Mouse (Mus musculus): ENCODE results near the gene Cks2. TPM values are rescaled to one million over a fixed set of nuclear protein-coding genes. Genes with fewer than 3 reads are reported as not detected.

Gene Cks2
- polyA plus RNA-seq, 1 experiment from 2014 or later, result 236 TPM

DNA sequence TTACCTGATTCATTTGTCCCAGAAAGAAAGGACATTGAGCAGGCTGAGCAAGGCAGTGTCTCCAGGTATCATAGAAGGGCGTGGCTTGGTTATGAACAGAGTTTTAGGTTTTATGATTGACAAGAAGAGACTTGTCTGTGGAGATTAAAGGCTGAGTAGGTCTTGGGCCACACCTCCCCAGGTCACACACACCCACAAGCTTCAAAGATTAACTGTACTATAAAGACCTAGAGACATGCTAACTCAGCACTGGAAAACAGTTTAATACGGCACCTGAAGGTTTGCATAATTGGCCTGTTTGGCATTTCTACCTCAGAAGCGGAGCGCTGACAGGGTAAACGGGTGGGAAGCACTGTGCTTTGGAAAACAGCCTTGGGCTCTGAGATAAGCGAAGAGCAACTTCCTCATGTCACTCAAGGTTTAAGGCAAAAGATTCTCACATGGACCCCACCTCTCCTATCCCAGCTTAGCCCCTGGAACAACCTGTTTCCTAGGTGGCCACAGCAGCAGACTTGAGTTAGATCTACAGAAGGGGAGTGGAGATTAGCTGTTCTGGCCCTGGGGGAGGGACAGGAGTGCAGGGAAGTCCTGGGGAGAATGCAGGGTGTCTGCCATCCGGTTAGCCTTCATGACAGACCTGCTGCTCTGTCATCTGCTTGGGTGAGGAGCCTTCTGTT, 40.4 kb downstream of the Cks2 start:
- 81% methylated on average over 7 of the region's 7 CpGs for WGBS

DNA sequence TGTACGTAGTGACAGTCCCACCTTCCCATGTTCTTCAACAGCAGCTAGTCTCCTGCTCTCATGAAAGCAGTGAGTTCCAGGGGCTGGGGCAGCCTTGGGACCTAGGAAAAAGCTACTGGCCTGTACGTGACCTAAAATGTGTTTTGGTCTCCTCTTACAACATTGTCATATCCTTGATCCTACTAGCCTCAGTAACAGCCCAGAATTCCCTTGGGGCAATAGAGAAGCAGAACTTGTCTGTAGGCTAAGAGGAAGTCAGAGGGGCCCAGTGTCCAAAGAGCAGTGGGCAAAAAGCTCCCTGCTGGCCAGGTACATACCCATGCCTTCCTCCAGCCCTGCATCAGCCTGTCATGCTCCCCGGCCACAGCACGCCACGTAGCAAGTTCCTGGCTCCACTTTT, 41.9 kb downstream of the Cks2 start:
- no peaks in the 10 kb centered on the region for H3K27me3 ChIP-seq
- whole genome bisulfite sequencing, result 98% methylated on average over 5 of the region's 5 CpGs
- ATAC-seq (replicated peaks; ENCODE audit: insufficient number of reproducible peaks, insufficient read depth, low FRiP score, low read depth), result no peak
- H3K36me3 ChIP-seq, result peaks cover 46% of the 10 kb centered on the region
- H3K4me3 ChIP-seq, result no peak overlapping the region
- H3K9me3 ChIP-seq (replicated peaks), result no peaks in the 10 kb centered on the region
- H3K9ac ChIP-seq, result no peak overlapping the region
- H3K4me2 ChIP-seq, result no peak overlapping the region
- H3K4me1 ChIP-seq (replicated peaks), result peaks cover 17% of the 10 kb centered on the region; the same call in 1 of the 2 replicates
- no peak overlapping the region for H3K27ac ChIP-seq

More for the DNA sequence above, 40.4 kb downstream of the Cks2 start:
- no peak overlapping the region for H3K4me2 ChIP-seq
- H3K4me1 ChIP-seq (replicated peaks), result peaks cover 16% of the 10 kb centered on the region; the same call in 1 of the 2 replicates
- no peaks in the 10 kb centered on the region for H3K9me3 ChIP-seq (replicated peaks)
- no peak overlapping the region for H3K9ac ChIP-seq
- no peak overlapping the region for H3K4me3 ChIP-seq
- peaks cover 61% of the 10 kb centered on the region for H3K36me3 ChIP-seq
- no peak for ATAC-seq (replicated peaks; ENCODE audit: insufficient number of reproducible peaks, insufficient read depth, low FRiP score, low read depth)
- no peaks in the 10 kb centered on the region for H3K27me3 ChIP-seq
- no peak overlapping the region for H3K27ac ChIP-seq

DNA sequence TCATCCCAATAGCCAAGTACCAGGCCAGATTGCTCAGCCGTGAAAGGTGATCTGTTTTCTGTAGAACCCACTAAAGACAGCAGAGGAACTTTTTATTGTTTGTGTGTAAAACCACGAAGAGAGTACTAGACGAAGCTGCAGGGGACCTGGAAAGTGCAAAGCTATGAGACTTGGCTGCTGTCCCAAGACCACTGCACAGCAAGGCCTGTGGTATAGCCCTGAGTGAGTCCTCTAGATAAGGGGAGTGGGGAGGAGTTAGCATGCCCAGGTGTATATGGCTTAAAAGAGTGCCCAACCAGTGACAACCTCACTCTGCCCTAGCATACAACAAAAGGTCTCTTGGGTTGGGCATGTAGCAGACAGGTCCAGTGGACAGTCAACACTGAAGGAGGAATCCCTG, 43.7 kb downstream of the Cks2 start:
- 26% methylated on average over 3 of the region's 3 CpGs for WGBS
- Histone ChIP-seq H3K27me3 (no peaks in the 10 kb centered on the region), H3K9ac (no peak overlapping the region), H3K9me3 (replicated peaks) (no peaks in the 10 kb centered on the region), H3K4me3 (no peak overlapping the region), H3K27ac (peak overlapping the region; percentile 29), H3K4me1 (replicated peaks) (peaks cover 17% of the 10 kb centered on the region; the same call in 1 of the 2 replicates), H3K4me2 (no peak overlapping the region), H3K36me3 (peaks cover 30% of the 10 kb centered on the region; the same call in 1 of the 2 replicates)
- 0 out of 2 replicates have a peak, but pooled peaks have one; percentile 28 for ATAC-seq (replicated peaks; ENCODE audit: insufficient number of reproducible peaks, insufficient read depth, low FRiP score, low read depth)

DNA sequence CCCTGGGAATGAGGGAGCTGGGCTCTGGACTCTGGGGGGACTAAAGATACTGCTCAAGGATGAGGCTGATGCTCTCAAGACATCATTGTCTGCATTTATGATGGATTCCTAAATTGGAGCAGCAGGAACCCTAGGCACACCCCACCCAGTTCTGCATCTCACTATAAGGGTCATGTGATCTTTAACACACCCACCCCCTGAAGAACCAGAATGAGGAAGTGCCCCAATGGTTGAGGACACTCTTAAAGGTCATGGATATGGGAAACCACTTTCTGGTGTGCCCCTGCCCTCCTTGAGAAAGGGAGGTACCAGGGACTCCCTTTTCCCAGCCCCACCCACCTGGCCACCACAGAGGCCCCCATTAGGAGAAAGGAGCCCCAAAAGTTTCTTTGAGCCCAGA, 51.4 kb downstream of the Cks2 start:
- no peak for ATAC-seq (replicated peaks; ENCODE audit: insufficient number of reproducible peaks, insufficient read depth, low FRiP score, low read depth)
- no peaks in the 10 kb centered on the region for H3K27me3 ChIP-seq
- 0 out of 2 replicates have a peak, but pooled peaks cover 1% of the 10 kb centered on the region for H3K36me3 ChIP-seq
- no peak overlapping the region for H3K4me2 ChIP-seq
- H3K27ac ChIP-seq, result no peak overlapping the region
- no peak overlapping the region for H3K9ac ChIP-seq
- H3K4me3 ChIP-seq, result no peak overlapping the region
- no peaks in the 10 kb centered on the region for H3K9me3 ChIP-seq (replicated peaks)
- peaks cover 15% of the 10 kb centered on the region for H3K4me1 ChIP-seq (replicated peaks)

DNA sequence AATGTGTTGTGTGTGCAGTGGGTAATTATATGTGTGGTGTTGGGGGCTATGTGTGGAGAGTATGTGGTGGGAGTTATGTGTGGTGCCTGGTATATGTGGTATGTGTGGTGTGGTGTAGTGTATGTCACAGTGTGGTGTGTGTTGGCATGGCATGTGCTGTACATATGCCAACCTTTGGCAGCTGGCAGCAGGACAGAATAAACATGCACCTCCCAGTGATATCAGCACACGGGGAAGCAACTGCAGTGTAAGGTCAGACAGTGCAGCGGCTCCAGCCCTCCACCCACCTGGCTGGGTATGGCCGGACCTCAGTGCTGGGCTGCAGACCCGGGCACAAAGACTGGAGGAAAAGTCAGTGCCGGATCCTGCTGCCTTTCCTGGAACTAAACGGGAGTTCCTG, 52.4 kb downstream of the Cks2 start:
- WGBS, result 56% methylated on average over 6 of the region's 6 CpGs
- ATAC-seq (replicated peaks; ENCODE audit: insufficient number of reproducible peaks, insufficient read depth, low FRiP score, low read depth), result peak; percentile 65
- Histone ChIP-seq H3K4me3 (no peak overlapping the region), H3K27ac (peak overlapping the region; percentile 53), H3K36me3 (0 out of 2 replicates have a peak, but pooled peaks cover 6% of the 10 kb centered on the region), H3K9ac (no peak overlapping the region), H3K27me3 (no peaks in the 10 kb centered on the region), H3K4me2 (0 out of 2 replicates have a peak overlapping the region, but pooled peaks have one; percentile 4), H3K9me3 (replicated peaks) (no peaks in the 10 kb centered on the region), H3K4me1 (replicated peaks) (peaks cover 15% of the 10 kb centered on the region)

DNA sequence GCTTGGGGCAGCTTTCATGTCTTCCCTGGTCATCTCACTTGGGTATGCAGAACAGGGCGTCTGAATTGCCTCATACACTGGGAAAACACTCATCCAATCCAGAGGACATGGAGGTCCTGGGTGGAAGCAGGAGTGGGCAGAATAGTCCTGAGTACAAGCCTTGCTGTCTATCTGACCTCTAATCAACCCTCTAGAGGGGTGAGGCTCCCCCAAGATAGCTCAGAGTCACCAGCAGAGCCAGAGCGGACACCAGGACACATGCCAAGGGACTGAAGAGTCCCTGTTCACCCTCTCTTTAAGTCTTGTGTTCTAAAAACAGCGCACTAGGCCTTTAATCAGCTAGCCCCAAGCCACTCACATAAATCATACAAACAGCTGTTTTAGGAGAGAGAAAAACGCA, 52.9 kb downstream of the Cks2 start:
- Histone ChIP-seq H3K9ac (no peak overlapping the region), H3K4me3 (no peak overlapping the region), H3K27me3 (no peaks in the 10 kb centered on the region), H3K27ac (peak overlapping the region; percentile 53), H3K4me2 (0 out of 2 replicates have a peak overlapping the region, but pooled peaks have one; percentile 4), H3K9me3 (replicated peaks) (no peaks in the 10 kb centered on the region), H3K36me3 (0 out of 2 replicates have a peak, but pooled peaks cover 6% of the 10 kb centered on the region), H3K4me1 (replicated peaks) (peaks cover 15% of the 10 kb centered on the region)
- WGBS, result 39% methylated on average over 4 of the region's 4 CpGs
- ATAC-seq (replicated peaks; ENCODE audit: insufficient number of reproducible peaks, insufficient read depth, low FRiP score, low read depth), result peak; percentile 25; the same call in 1 of the 2 replicates

DNA sequence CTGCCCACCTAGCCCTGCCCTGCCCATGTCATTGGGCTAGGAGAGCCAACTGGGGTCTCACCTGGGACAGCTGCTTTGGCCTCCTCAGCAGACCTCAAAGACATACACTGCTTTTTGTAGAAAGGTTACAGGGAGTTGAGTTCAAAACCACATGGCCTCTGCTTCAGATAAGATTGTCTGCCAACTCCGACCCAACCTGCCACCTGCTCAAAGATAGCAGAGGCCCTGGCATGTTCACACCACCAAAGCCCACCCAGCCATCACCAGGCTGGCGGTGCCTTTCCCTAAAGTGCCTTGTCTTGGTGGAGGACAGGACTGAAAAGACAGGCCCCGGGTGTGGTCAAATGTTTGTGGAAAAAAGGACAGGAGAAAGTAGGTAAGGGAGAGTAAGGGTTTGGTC, 53.3 kb downstream of the Cks2 start:
- no peak for ATAC-seq (replicated peaks; ENCODE audit: insufficient number of reproducible peaks, insufficient read depth, low FRiP score, low read depth)
- Histone ChIP-seq H3K4me1 (replicated peaks) (peaks cover 15% of the 10 kb centered on the region), H3K9me3 (replicated peaks) (no peaks in the 10 kb centered on the region), H3K27ac (peak overlapping the region; percentile 53), H3K27me3 (no peaks in the 10 kb centered on the region), H3K9ac (no peak overlapping the region), H3K4me3 (no peak overlapping the region), H3K36me3 (0 out of 2 replicates have a peak, but pooled peaks cover 6% of the 10 kb centered on the region), H3K4me2 (no peak overlapping the region)
- WGBS, result 44% methylated on average over 3 of the region's 3 CpGs

Other genes with a start within 250 kb of the Cks2 start
- gene S1pr3, start 236.6 kb upstream of the Cks2 start, polyA plus RNA-seq (2015; fragmentation: Nextera tagmentation; extraction: Ambion mirVana), result 18.8 and 33.9 TPM in 2 replicates
- 0.19 and 0.37 TPM in 2 replicates for gene Shc3, start 75.8 kb upstream of the Cks2 start, polyA plus RNA-seq (2015; fragmentation: Nextera tagmentation; extraction: Ambion mirVana)
- 25.9 and 26.5 TPM in 2 replicates for gene Secisbp2, start 6.5 kb downstream of the Cks2 start, polyA plus RNA-seq (2015; fragmentation: Nextera tagmentation; extraction: Ambion mirVana)
- gene Sema4d, start 148.5 kb downstream of the Cks2 start, polyA plus RNA-seq (2015; fragmentation: Nextera tagmentation; extraction: Ambion mirVana), result 14.7 and 19.8 TPM in 2 replicates
- 47.3 and 49.1 TPM in 2 replicates for gene Gadd45g, start 201.4 kb downstream of the Cks2 start, polyA plus RNA-seq (2015; fragmentation: Nextera tagmentation; extraction: Ambion mirVana)

Measured in heart, embryonic 15.5 days (tissue).